Mouse (Mus musculus) liver, embryonic 14.5 days (tissue): ENCODE data around the gene Gm21987.

Experiments
- CTCF ChIP-seq: IDR thresholded peaks from 2 replicates; pipeline ENCODE4 v1.5.1; 2016; ENCODE audit warnings: antibody characterized with exemption, low read depth, control low read depth
- EP300 ChIP-seq: IDR thresholded peaks from 2 replicates; pipeline ENCODE4 v1.6.1; 2016; ENCODE audit warnings: antibody characterized with exemption, low read depth

GRCm38 (mm10) chr16:38407584-38407983, 60.7 kb downstream of the Gm21987 start:
- TF ChIP-seq CTCF (no peak), EP300 (no peak)
